Mouse (Mus musculus): ENCODE measurements around the gene Sumo3. TPM values are rescaled to one million over a fixed set of nuclear protein-coding genes. Genes with fewer than 3 reads are reported as not detected.
A peak's percentile ranks its signal among the peaks of the same experiment; 100 is the strongest.

Sumo3 gene
- polyA plus RNA-seq, 1 experiment from 2014 or later = 322 TPM

DNA sequence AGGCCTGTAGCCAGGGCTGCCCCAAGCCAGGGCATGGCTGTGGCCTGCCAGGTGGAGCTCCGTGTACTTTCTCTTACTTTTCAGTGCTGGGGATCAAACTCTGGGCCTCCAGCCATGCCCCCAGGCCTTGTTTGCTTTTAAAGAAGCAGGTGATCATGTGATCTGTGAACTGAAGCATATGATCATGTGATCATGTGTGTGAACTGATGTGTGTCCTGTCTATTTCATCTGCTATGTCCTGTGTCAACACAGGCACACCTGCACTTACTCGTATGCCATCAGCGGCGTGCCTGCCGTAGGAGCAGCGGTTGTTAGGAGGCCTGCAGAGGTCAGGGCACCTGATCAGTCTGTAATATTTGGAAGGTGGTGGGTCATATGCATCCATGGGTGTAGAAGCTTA is 28.1 kb downstream of the Sumo3 start:
- Histone ChIP-seq H3K36me3 (peaks cover 35% of the 10 kb centered on the region), H3K27me3 (no peaks in the 10 kb centered on the region), H3K4me1 (peaks cover 15% of the 10 kb centered on the region; the same call in 1 of the 2 replicates), H3K4me3 (no peak overlapping the region), H3K27ac (replicated peaks) (no peak overlapping the region), H3K9me3 (no peaks in the 10 kb centered on the region), H3K4me2 (replicated peaks) (no peak overlapping the region), H3K9ac (replicated peaks) (no peak overlapping the region)
- 81% methylated on average over 6 of the region's 6 CpGs for WGBS
- no peak for ATAC-seq (replicated peaks)

DNA sequence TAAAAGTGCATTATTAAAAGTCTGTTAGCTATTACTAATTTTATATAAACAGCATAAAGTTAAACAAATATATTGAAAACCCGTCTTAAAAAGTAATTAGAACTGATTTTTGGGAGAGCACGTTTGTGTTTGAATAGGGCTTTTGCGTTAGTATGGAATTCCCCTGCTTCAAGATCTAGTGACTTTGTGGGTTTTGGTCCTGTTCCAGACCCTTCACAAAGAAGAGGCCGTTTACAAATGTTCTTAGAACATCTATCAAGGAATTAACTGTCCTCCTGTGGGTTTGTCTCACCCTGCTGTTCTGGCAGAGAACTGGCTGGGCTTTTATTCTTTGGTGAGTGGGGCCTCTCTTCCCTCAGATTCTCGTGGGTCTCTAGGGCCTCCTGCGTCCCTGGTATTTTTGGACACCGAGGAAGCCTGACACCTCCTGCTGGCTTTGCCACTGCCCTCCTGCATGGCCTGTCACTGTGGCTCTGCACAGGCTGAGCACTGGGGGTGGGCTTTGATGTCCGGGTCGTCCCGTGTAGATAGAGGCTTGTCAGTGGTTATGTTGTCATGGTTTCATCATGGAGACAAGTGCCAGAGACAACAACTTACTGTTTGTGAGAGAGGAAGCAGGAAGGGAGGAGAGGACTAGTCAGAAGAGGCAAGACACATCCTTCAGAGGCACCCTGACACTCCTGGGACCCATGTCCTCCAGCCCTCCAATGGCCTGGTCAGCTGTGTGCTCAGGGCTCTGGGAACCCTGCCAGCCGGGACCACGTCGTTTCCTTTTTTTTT is 28.7 kb downstream of the Sumo3 start:
- peaks cover 35% of the 10 kb centered on the region for H3K36me3 ChIP-seq
- WGBS = 54% methylated on average over 13 of the region's 13 CpGs
- no peaks in the 10 kb centered on the region for H3K27me3 ChIP-seq
- peaks cover 12% of the 10 kb centered on the region; the same call in 1 of the 2 replicates for H3K4me1 ChIP-seq
- no peak overlapping the region for H3K27ac ChIP-seq (replicated peaks)
- no peak overlapping the region for H3K9ac ChIP-seq (replicated peaks)
- no peaks in the 10 kb centered on the region for H3K9me3 ChIP-seq
- no peak overlapping the region for H3K4me3 ChIP-seq
- ATAC-seq (replicated peaks) = 0 out of 2 replicates have a peak, but pooled peaks have one; percentile 26
- no peak overlapping the region for H3K4me2 ChIP-seq (replicated peaks)

DNA sequence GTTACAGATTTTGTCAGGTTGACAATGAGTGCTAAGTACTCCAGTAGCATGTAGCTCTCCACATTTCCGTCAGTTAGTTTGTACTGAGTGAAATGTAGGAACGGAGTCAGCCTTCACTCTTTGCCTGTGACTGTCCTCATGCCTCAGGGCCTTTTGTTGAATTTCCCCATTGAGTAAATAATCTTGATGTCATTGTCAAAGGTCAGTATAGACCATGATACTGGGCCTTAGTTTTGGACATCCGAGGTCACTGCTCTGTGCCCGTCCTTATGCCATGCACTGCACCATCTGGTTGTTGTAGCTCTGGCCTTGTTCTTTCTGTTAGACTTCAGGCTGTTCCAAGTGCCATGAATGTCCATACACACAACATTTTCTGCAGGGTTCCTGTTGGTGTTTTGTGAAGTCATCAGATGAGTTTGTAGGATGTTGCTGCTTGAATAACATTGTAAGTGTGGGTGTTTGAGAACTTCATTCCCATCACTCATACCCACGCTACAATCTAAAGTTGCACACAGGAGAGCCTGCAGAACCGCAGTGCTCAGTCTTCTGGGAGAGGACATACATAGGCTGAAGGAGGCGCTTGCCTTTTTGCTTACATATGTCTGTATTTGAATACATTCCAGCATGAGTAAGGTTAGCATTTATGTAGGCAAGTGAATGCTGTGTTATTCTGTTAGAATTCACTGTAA is 30.5 kb downstream of the Sumo3 start:
- H3K4me3 ChIP-seq = no peak overlapping the region
- no peak overlapping the region for H3K9ac ChIP-seq (replicated peaks)
- peaks cover 36% of the 10 kb centered on the region for H3K36me3 ChIP-seq
- no peak overlapping the region for H3K27ac ChIP-seq (replicated peaks)
- no peak overlapping the region for H3K4me2 ChIP-seq (replicated peaks)
- H3K9me3 ChIP-seq = no peaks in the 10 kb centered on the region
- peaks cover 5% of the 10 kb centered on the region; the same call in 1 of the 2 replicates for H3K4me1 ChIP-seq
- H3K27me3 ChIP-seq = no peaks in the 10 kb centered on the region
- no peak for ATAC-seq (replicated peaks)
- WGBS = 92% methylated on average over 7 of the region's 7 CpGs

DNA sequence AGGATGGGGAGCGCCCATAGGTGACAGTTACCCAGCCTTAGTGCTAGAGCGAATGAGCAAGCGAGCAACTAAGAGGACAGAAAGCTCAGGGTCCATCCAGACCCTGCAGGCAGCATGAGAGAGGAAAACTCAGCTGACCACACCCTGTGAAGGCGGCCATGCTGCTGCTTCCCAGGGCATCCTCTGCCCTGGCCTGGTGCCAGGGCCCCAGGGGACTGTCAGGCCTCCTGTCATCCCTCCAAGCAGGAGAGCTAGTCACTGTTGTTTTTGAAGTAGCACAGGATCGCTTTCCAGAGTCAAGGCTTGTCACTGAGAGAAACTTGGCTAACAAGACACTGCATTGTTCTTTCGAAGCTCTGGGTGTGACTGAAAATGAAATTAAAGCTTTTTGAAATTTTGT is 33.1 kb downstream of the Sumo3 start:
- ATAC-seq (replicated peaks) = no peak
- 79% methylated on average over 6 of the region's 6 CpGs for WGBS

DNA sequence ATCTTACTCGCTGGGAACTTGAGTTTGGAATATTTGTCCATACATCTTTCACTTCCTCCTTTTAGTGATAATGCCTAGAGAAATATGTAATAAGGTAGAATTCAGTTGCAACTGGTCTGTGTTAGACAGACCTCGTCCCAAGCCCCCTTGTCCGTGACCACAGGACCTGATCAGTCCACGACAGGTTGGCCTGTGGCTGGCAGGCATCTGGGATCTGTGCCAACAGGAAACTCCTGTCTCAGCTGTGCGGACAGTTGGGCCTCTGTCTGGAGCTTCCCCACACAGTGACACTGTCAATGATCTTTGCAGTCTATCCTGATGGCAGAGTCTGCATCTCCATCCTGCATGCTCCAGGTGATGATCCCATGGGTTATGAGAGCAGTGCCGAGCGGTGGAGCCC is 37.3 kb downstream of the Sumo3 start:
- peaks cover 5% of the 10 kb centered on the region; the same call in 1 of the 2 replicates for H3K4me1 ChIP-seq
- no peak overlapping the region for H3K27ac ChIP-seq (replicated peaks)
- H3K9ac ChIP-seq (replicated peaks) = no peak overlapping the region
- 84% methylated on average over 7 of the region's 7 CpGs for WGBS
- no peaks in the 10 kb centered on the region for H3K9me3 ChIP-seq
- no peak for ATAC-seq (replicated peaks)
- no peaks in the 10 kb centered on the region for H3K27me3 ChIP-seq
- H3K4me2 ChIP-seq (replicated peaks) = no peak overlapping the region
- no peak overlapping the region for H3K4me3 ChIP-seq
- H3K36me3 ChIP-seq = peaks cover 46% of the 10 kb centered on the region

More for the DNA sequence above, 33.1 kb downstream of the Sumo3 start:
- Histone ChIP-seq H3K36me3 (peaks cover 44% of the 10 kb centered on the region), H3K9ac (replicated peaks) (no peak overlapping the region), H3K27ac (replicated peaks) (no peak overlapping the region), H3K27me3 (no peaks in the 10 kb centered on the region), H3K9me3 (no peaks in the 10 kb centered on the region), H3K4me2 (replicated peaks) (no peak overlapping the region), H3K4me1 (peaks cover 5% of the 10 kb centered on the region; the same call in 1 of the 2 replicates), H3K4me3 (no peak overlapping the region)

DNA sequence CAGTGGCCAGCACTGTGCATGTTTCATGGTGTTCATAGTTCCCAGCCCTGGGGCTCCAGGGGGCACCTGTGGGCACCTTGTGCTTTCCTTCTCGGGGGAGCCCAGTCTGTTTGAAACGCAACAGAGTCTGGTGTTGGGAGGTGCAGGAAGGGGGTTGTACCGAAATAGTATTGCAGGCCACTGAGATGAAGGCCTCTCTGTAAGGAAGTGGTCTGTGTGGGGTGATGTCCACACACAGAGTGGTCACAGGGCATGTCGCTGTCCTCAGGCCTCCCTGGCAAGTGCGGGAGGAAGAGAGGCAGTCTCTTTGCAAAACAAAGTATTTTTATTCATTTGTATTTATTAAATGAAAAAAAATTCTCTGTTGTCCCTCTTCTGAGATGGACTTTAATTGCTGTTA is 39.7 kb downstream of the Sumo3 start:
- no peaks in the 10 kb centered on the region for H3K27me3 ChIP-seq
- peaks cover 46% of the 10 kb centered on the region for H3K36me3 ChIP-seq
- no peak overlapping the region for H3K27ac ChIP-seq (replicated peaks)
- H3K9ac ChIP-seq (replicated peaks) = no peak overlapping the region
- H3K4me2 ChIP-seq (replicated peaks) = no peak overlapping the region
- ATAC-seq (replicated peaks) = no peak
- H3K9me3 ChIP-seq = no peaks in the 10 kb centered on the region
- WGBS = 93% methylated on average over 5 of the region's 5 CpGs
- H3K4me3 ChIP-seq = no peak overlapping the region
- no peaks in the 10 kb centered on the region for H3K4me1 ChIP-seq

DNA sequence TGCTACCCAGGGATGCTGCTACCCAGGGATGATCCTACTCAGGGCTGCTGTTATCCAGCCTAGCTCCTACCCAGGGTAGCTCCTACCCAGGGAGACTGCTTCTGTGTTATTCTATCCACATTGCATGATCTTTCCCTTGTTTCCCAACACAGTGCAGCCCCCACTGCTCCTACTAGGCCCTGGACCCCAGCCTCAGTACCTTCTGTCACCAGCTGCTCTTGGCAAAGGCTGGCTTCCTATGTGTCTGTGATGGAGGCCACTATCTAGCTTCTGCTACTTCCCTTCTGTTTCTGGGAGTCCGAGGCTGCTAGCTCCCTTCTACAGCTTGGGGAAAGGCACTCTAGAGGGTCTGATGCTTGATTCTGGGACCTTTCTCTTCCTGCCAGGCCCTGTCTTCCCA is 41.6 kb downstream of the Sumo3 start:
- Histone ChIP-seq H3K4me3 (no peak overlapping the region), H3K4me1 (no peaks in the 10 kb centered on the region), H3K27ac (replicated peaks) (no peak overlapping the region; the same call in 1 of the 2 replicates), H3K9ac (replicated peaks) (no peak overlapping the region), H3K9me3 (no peaks in the 10 kb centered on the region), H3K4me2 (replicated peaks) (no peak overlapping the region), H3K36me3 (peaks cover 31% of the 10 kb centered on the region), H3K27me3 (no peaks in the 10 kb centered on the region)
- WGBS = 76% methylated on average over 1 of the region's 1 CpGs
- peak; percentile 45 for ATAC-seq (replicated peaks)

DNA sequence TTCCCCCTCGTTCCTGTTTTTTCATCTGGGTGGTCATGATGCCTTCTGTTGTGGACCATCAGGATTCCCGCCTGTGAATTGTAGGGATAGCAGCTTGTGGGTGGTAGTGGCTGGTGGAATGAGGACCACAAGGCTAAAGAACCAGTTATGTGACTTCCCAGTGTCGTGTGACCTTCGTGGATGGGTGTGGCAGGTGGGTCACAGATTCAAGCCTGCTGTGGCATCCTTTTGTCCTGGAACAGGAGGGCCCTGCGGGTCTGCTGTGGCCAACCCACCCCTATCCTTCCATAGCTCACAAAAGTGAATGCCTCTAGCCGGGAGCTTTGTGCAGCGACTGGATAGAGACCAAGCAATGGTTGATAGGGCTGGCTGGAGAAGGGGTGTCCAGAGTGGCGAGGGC is 42.0 kb downstream of the Sumo3 start:
- Histone ChIP-seq H3K4me2 (replicated peaks) (no peak overlapping the region), H3K4me1 (no peaks in the 10 kb centered on the region), H3K36me3 (peaks cover 30% of the 10 kb centered on the region), H3K27me3 (no peaks in the 10 kb centered on the region), H3K27ac (replicated peaks) (no peak overlapping the region; the same call in 1 of the 2 replicates), H3K9me3 (no peaks in the 10 kb centered on the region), H3K4me3 (no peak overlapping the region), H3K9ac (replicated peaks) (no peak overlapping the region)
- 88% methylated on average over 8 of the region's 8 CpGs for WGBS
- ATAC-seq (replicated peaks) = no peak

DNA sequence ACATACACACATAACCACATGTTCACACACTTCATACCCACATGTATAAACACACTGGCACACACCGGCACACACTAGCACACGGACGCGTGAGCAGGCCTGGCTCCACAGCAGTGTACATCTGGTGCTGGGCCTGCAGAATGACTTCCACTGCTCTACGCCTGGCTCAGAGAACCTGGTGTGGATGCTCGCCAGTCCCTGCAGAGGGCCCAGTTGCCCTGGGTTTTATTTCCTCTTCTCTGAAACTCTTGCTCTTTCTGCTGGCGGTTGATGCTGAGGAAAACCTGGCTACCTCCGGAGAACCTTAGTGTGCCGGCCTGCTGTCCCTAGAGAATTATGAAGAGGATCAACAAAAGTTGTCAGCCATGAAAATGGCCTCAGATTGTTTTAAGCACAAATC is 46.1 kb downstream of the Sumo3 start:
- Histone ChIP-seq H3K4me3 (no peak overlapping the region), H3K9ac (replicated peaks) (no peak overlapping the region), H3K4me1 (no peaks in the 10 kb centered on the region), H3K27ac (replicated peaks) (no peak overlapping the region), H3K9me3 (no peaks in the 10 kb centered on the region), H3K27me3 (no peaks in the 10 kb centered on the region), H3K36me3 (no peaks in the 10 kb centered on the region), H3K4me2 (replicated peaks) (no peak overlapping the region)
- WGBS = 86% methylated on average over 9 of the region's 9 CpGs
- ATAC-seq (replicated peaks) = no peak

DNA sequence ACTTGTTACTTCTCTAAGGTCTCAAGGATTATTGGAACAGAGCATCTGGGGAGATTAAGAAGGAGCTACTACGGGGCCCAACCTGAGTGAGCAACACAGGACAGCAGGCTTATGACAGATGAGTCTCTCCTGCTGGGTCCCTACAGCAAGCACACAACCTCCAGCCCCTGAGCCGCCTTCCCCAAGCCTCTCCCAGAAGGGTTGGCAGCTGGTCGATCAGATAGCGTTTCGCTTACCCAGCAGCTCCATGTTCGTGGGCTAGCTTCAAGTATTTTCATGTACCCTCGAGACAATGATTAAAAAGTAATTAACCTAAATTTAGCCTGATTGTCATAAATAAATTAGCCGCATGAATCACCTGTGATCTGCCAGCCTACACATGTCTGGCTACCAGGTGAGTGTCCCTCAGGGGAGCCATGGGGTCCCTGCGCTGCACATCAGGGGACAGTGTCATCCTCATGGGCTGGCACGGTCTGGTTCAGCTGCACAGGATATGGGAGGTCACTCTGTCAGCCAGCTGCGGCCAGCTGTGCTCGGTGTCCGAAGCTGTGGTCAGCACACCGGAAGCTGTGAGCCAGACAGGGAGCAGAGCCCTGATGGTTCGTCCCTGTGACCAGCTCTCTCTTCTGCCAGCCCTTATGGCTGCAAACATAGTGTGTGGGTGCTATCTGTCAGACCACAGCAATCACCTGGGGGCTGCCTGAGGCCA is 52.5 kb downstream of the Sumo3 start:
- H3K4me2 ChIP-seq (replicated peaks) = no peak overlapping the region

DNA sequence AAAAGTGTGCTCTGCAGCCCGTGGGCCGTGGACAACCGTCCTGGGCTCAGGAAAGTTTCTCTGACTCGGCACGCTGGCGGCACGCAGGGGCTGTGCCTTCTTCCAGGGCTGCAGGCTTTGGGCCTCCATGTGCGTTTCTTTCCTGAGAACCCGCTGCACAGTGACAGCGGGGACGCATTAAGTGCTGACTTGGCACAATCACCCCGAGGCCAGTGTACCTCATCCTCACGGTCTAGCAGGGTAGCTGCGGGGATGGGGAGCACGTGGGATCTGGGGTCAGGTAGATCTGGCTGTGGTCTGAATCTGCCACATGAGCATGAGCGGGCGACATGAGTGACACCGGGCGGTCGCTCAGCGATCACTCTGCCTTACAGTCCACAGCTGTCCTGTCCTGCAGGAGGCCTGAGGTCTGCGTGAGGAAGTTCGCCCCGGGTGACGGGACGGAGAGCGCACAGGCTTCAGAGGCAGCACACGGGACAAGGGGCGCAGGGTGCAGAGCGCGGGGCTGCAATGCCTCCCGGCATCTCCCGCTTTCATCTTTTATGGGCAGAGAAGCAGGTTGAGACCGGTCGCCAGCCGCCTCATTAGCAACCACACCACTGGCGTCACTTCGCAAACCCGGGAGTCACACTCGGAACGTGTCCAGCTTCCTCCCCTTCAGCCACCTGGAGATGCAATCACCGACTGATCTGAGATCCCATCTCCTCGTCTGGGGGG is 58.2 kb downstream of the Sumo3 start:
- Histone ChIP-seq H3K4me1 (no peaks in the 10 kb centered on the region), H3K9me3 (no peaks in the 10 kb centered on the region), H3K27me3 (no peaks in the 10 kb centered on the region), H3K27ac (replicated peaks) (no peak overlapping the region), H3K4me2 (replicated peaks) (no peak overlapping the region), H3K4me3 (no peak overlapping the region), H3K9ac (replicated peaks) (no peak overlapping the region), H3K36me3 (no peaks in the 10 kb centered on the region)
- 59% methylated on average over 43 of the region's 43 CpGs for whole genome bisulfite sequencing
- no peak for ATAC-seq (replicated peaks)

More for the DNA sequence above, 52.5 kb downstream of the Sumo3 start:
- Histone ChIP-seq H3K9ac (replicated peaks) (no peak overlapping the region), H3K9me3 (no peaks in the 10 kb centered on the region), H3K4me1 (no peaks in the 10 kb centered on the region), H3K27ac (replicated peaks) (no peak overlapping the region), H3K36me3 (no peaks in the 10 kb centered on the region), H3K27me3 (no peaks in the 10 kb centered on the region), H3K4me3 (no peak overlapping the region)
- 79% methylated on average over 15 of the region's 15 CpGs for WGBS
- ATAC-seq (replicated peaks) = no peak
